Mouse (Mus musculus): Measurements from ENCODE around the gene Gadd45g. TPM values are rescaled to one million over a fixed set of nuclear protein-coding genes. Genes with fewer than 3 reads are reported as not detected.

Gene Gadd45g
- polyA plus RNA-seq, 1 experiment from 2014 or later = 28.7 TPM

GRCm38 (mm10) chr13:51844118-51844517 lies 2.4 kb upstream of the Gadd45g start:
- Histone ChIP-seq H3K27me3 (replicated peaks; ENCODE audit: control insufficient read depth, insufficient read depth, low read length) (peaks cover 16% of the 10 kb centered on the region; the same call in 1 of the 2 replicates), H3K27ac (ENCODE audit: low read depth, low read length) (no peak overlapping the region), H3K9ac (ENCODE audit: low read depth, low read length) (no peak overlapping the region), H3K4me2 (replicated peaks; ENCODE audit: low read depth) (no peak overlapping the region), H3K9me3 (ENCODE audit: control insufficient read depth) (no peaks in the 10 kb centered on the region), H3K4me1 (replicated peaks; ENCODE audit: control insufficient read depth, insufficient read depth, low read length) (0 out of 2 replicates have a peak, but pooled peaks cover 3% of the 10 kb centered on the region), H3K36me3 (ENCODE audit: control insufficient read depth, insufficient read depth) (no peaks in the 10 kb centered on the region), H3K4me3 (ENCODE audit: low read depth, low read length) (no peak overlapping the region)
- no peak for TF ChIP-seq CTCF (IDR thresholded peaks at IDR 0.05; ENCODE audit: low read depth)
- WGBS = 82% methylated on average over 10 of the region's 10 CpGs
- ATAC-seq = no peak

GRCm38 (mm10) chr13:51844661-51845060 lies 1.8 kb upstream of the Gadd45g start:
- H3K4me2 ChIP-seq (replicated peaks; ENCODE audit: low read depth) = peak overlapping the region; percentile 95; the same call in 1 of the 2 replicates
- peak; percentile 91 for TF ChIP-seq CTCF (IDR thresholded peaks at IDR 0.05; ENCODE audit: low read depth)
- H3K4me1 ChIP-seq (replicated peaks; ENCODE audit: control insufficient read depth, insufficient read depth, low read length) = 0 out of 2 replicates have a peak, but pooled peaks cover 3% of the 10 kb centered on the region
- peaks cover 16% of the 10 kb centered on the region; the same call in 1 of the 2 replicates for H3K27me3 ChIP-seq (replicated peaks; ENCODE audit: control insufficient read depth, insufficient read depth, low read length)
- no peak overlapping the region for H3K27ac ChIP-seq (ENCODE audit: low read depth, low read length)
- no peak overlapping the region for H3K9ac ChIP-seq (ENCODE audit: low read depth, low read length)
- no peaks in the 10 kb centered on the region for H3K36me3 ChIP-seq (ENCODE audit: control insufficient read depth, insufficient read depth)
- no peak overlapping the region for H3K4me3 ChIP-seq (ENCODE audit: low read depth, low read length)
- ATAC-seq = no peak
- H3K9me3 ChIP-seq (ENCODE audit: control insufficient read depth) = no peaks in the 10 kb centered on the region
- 15% methylated on average over 10 of the region's 10 CpGs for WGBS

- Histone ChIP-seq H3K4me3 (ENCODE audit: low read depth, low read length) (peak overlapping the region; percentile 69), H3K27me3 (replicated peaks; ENCODE audit: control insufficient read depth, insufficient read depth, low read length) (peaks cover 16% of the 10 kb centered on the region; the same call in 1 of the 2 replicates), H3K9me3 (ENCODE audit: control insufficient read depth) (no peaks in the 10 kb centered on the region)
These were observed 1.4 kb upstream of the Gadd45g start for GRCm38 (mm10) chr13:51845072-51845471.

GRCm38 (mm10) chr13:51845591-51846191 lies 787 bp upstream of the Gadd45g start:
- peak overlapping the region; percentile 95 for H3K4me2 ChIP-seq (replicated peaks; ENCODE audit: low read depth)
- WGBS = under 1% methylated on average over 45 of the region's 45 CpGs
- H3K9ac ChIP-seq (ENCODE audit: low read depth, low read length) = peak overlapping the region; percentile 61
- ATAC-seq = peak; percentile 39
- H3K9me3 ChIP-seq (ENCODE audit: control insufficient read depth) = no peaks in the 10 kb centered on the region
- 0 out of 2 replicates have a peak, but pooled peaks cover 3% of the 10 kb centered on the region for H3K4me1 ChIP-seq (replicated peaks; ENCODE audit: control insufficient read depth, insufficient read depth, low read length)
- no peaks in the 10 kb centered on the region for H3K36me3 ChIP-seq (ENCODE audit: control insufficient read depth, insufficient read depth)
- peak overlapping the region; percentile 87 for H3K27ac ChIP-seq (ENCODE audit: low read depth, low read length)
- peak overlapping the region; percentile 69 for H3K4me3 ChIP-seq (ENCODE audit: low read depth, low read length)
- peaks cover 12% of the 10 kb centered on the region; the same call in 1 of the 2 replicates for H3K27me3 ChIP-seq (replicated peaks; ENCODE audit: control insufficient read depth, insufficient read depth, low read length)
- peak; percentile 79 for TF ChIP-seq CTCF (IDR thresholded peaks at IDR 0.05; ENCODE audit: low read depth)

More at GRCm38 (mm10) chr13:51845072-51845471, 1.4 kb upstream of the Gadd45g start:
- no peak overlapping the region for H3K9ac ChIP-seq (ENCODE audit: low read depth, low read length)
- 0 out of 2 replicates have a peak, but pooled peaks cover 3% of the 10 kb centered on the region for H3K4me1 ChIP-seq (replicated peaks; ENCODE audit: control insufficient read depth, insufficient read depth, low read length)
- 9% methylated on average over 10 of the region's 10 CpGs for WGBS
- TF ChIP-seq CTCF (IDR thresholded peaks at IDR 0.05; ENCODE audit: low read depth) = no peak
- H3K4me2 ChIP-seq (replicated peaks; ENCODE audit: low read depth) = peak overlapping the region; percentile 95
- H3K36me3 ChIP-seq (ENCODE audit: control insufficient read depth, insufficient read depth) = no peaks in the 10 kb centered on the region
- ATAC-seq = no peak
- no peak overlapping the region for H3K27ac ChIP-seq (ENCODE audit: low read depth, low read length)

GRCm38 (mm10) chr13:51846868-51847793 lies 653 bp downstream of the Gadd45g start:
- ATAC-seq = peak; percentile 18
- Histone ChIP-seq H3K27me3 (replicated peaks; ENCODE audit: control insufficient read depth, insufficient read depth, low read length) (no peaks in the 10 kb centered on the region), H3K4me3 (ENCODE audit: low read depth, low read length) (peak overlapping the region; percentile 69), H3K36me3 (ENCODE audit: control insufficient read depth, insufficient read depth) (no peaks in the 10 kb centered on the region), H3K9ac (ENCODE audit: low read depth, low read length) (peak overlapping the region; percentile 69), H3K27ac (ENCODE audit: low read depth, low read length) (peak overlapping the region; percentile 80), H3K4me2 (replicated peaks; ENCODE audit: low read depth) (peak overlapping the region; percentile 95), H3K9me3 (ENCODE audit: control insufficient read depth) (no peaks in the 10 kb centered on the region), H3K4me1 (replicated peaks; ENCODE audit: control insufficient read depth, insufficient read depth, low read length) (0 out of 2 replicates have a peak, but pooled peaks cover 3% of the 10 kb centered on the region)
- no peak for TF ChIP-seq CTCF (IDR thresholded peaks at IDR 0.05; ENCODE audit: low read depth)
- under 1% methylated on average over 63 of the region's 63 CpGs for WGBS

- Histone ChIP-seq H3K9me3 (ENCODE audit: control insufficient read depth) (no peaks in the 10 kb centered on the region), H3K4me1 (replicated peaks; ENCODE audit: control insufficient read depth, insufficient read depth, low read length) (peaks cover 4% of the 10 kb centered on the region; the same call in 1 of the 2 replicates), H3K9ac (ENCODE audit: low read depth, low read length) (peak overlapping the region; percentile 69), H3K4me2 (replicated peaks; ENCODE audit: low read depth) (peak overlapping the region; percentile 95), H3K27me3 (replicated peaks; ENCODE audit: control insufficient read depth, insufficient read depth, low read length) (no peaks in the 10 kb centered on the region), H3K36me3 (ENCODE audit: control insufficient read depth, insufficient read depth) (no peaks in the 10 kb centered on the region), H3K4me3 (ENCODE audit: low read depth, low read length) (peak overlapping the region; percentile 69), H3K27ac (ENCODE audit: low read depth, low read length) (peak overlapping the region; percentile 80)
- TF ChIP-seq CTCF (IDR thresholded peaks at IDR 0.05; ENCODE audit: low read depth) = peak; percentile 87
- WGBS = under 1% methylated on average over 31 of the region's 31 CpGs
- peak; percentile 45 for ATAC-seq
These were observed 1.6 kb downstream of the Gadd45g start for GRCm38 (mm10) chr13:51847979-51848480.
